Mouse (Mus musculus) yolk sac, embryonic 10.5 days (tissue): Measurements from ENCODE around the gene C6.

Experiments used
- DNase-seq: peaks from one replicate; pipeline ENCODE4 v3.0.0-alpha.2; 2017; ENCODE audit warnings: low spot score

The C6 gene

DNA sequence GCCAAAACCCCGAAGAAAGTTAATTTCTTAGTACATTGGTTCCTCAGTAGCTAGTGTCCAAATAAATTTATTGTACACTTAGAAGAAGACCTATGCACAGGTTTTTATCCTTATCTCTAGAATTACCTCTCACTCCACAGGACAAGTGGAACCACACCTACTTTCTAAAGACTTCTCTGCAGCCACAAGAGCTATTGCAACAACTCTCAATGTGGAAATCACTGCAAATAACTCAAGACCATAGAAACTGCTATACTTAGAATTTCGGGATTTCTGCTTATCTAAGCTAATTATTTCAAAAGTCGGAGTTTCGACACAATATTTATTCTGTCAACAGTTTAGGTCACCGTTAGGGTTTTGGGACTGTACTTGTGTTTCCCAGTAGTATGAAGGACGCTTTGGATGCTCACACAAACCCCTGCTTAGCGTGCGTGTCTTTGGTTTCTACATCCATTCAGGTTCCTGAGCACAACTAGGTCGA is at the start of gene C6:
Gene C6, plus strand, starts transcription at position 346 of the 481 bp plus-strand sequence.
- no peak for DNase-seq

DNA sequence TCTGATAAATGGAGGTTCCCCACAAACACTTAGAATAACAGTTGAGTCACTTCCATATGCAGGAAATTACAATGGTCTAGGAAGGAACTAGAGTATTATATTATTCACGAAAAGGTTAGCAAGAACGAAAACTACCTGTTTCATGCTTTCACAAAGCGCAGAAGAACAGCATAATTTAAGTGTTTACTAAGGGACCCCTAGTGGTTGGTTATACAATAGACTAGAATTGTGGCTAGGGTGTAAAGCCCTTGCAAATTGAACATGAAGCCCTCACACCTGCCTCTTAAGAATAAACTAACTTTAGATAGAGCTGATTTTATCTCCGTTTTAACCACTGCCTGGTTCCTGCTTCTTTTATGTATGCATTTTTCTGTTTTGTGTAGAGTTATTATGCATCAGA is 29.4 kb upstream of the C6 start:
- DNase-seq, result no peak

DNA sequence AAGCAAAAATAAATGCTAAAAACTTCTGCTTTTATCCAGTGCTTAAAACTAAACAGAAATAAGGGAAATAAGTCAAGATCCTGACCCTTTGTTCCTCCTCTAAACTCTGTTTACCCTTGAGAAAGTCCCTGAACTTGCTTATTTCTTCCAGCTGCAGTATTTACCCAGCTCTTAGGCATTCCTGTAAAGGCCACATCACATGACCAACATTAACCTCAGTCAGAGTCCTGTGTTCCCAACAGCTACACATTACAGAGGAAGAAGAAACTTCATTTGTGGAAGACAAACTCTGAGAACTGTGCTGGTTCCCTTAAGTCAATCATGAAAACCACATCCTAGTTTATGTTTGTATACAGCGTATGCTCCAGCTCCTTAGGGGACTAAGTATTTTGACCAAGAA is 7.2 kb downstream of the C6 start:
- peak; percentile 7 for DNase-seq

DNA sequence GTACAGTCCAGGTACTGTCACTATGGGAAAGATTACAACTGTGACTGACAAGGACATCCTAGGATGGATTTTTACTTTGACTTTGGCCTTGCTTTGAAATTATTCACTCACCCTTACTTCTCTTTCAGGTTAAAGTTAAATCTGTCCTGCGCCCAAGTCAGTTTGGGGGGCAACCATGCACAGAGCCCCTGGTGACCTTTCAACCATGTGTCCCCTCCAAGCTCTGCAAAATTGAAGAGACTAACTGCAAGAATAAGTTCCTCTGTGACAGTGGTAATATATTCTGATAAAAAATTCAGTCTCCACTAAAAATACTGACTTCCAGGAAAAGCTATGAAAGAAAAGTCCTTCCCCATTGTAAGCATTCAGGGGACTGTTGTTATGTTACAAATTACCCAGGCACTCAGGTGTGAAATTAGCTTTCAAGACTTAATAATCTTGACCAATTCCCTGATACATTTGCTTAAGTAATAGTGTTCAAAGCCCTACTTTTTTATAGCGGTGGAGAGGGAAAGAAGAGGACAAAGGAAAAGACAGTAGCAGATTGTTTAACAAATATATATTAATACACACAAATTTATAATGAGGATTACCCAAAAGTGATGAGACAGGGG is 8.1 kb downstream of the C6 start:
- DNase-seq, result no peak

DNA sequence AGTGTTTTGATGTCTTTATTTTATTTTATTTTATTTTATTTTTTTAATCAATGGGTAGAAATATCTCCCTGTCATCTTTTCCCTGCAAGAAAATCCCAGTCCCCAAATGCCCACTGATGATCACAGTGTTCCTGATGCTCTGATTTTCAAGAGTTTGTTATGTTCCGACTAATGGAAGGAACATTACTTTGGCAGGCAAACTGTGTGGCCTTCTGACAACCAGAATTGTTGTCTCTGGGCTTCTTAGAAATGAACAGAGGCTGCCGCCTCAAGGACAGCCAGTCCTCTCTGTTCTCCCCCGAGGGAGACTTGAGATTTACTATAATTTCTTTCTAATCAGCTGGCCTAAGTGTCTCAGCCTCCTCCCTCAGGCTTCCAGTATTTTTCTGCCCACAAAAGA is 20.7 kb downstream of the C6 start:
- no peak for DNase-seq

DNA sequence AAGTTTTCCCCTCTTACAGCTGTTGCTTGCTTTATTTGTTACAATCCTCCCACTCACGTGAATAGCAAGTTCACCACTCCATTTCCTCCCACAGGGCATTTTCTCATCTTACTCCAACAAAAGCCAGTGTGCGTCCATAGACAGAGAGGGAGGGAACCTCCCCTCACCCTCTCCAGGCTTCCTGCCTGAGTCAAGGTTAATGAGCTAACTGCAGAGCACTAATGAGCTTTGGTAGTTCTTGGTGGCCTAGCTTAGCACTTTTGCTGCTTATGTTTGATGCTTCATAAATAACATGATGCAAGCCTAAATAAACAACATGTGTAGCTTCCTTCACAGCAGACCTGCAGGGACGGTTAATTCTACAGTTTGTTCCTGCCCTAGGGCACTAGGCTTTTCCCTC is 63.4 kb downstream of the C6 start:
- no peak for DNase-seq

DNA sequence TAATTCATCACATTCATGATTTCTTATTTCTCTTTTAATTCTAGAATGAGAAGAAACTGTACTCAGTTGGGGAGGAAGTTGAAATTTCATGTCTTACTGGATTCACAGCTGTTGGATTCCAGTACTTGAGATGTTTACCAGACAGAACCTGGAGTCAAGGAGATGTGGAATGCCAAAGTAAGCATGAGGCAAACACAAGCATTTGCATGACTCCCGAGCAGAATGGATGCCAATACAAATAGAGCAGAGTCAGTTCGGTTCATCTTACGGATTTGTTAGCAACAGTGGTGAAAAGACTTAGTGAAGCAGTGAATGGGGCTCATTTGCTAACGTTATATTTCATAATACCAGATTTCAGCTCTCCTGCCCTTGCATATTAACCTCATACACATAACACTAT is 69.9 kb downstream of the C6 start:
- no peak for DNase-seq

DNA sequence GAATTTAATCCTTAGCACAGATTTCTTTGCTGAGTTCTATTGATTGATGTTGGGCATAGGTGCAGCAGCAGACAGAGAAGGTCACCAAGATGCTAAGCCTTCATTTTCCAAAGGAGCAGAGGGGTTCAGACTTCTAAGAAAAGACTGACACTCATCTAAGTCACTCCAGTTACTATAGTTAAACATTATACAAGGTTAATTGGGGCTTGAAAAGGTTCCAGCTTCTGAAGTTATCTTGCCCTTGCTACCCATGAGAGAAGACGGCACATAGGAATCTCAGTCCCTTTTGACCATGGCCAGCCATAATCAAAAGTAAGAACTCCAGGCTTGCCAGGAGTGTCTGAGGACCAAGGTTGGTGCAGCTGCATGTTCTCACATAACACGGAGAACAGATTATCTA is 77.3 kb downstream of the C6 start:
- DNase-seq, result no peak

DNA sequence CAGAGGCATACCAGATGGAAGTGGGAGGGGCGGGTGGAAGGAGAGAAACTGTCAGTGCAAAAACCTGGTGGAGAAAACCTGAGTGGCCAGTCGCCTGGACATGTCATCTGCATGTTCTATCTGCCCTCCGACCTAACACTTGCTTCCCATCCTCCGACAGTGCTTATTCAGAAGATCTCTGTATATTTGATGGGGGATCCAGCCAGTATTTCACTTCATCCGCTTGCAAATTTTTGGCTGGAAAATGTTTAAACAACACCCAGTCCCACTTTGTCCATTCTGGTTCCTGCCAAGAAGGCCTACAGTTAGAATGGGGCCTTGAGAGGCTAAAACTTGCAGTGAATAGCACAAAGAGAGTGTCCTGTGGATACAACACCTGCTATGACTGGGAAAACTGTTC is 81.2 kb downstream of the C6 start:
- no peak for DNase-seq

DNA sequence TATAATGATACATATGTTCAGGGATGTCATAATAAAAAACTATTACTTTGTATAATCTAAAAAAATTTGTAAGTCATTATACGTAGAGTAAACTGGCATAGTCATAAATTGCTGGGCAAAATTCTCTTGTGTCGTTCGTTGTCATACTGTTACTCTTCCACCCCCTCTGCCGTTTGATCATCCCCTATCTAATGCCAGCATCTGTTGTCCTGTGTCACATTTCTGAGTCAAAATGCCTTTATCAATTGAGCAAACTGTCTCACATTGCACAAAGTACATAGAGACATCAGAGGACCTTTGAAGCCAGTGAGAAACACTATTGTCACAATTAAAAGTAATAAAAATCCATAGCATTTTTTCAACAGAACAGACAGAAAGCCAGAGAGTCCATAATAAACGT is 88.0 kb downstream of the C6 start:
- DNase-seq, result no peak

DNA sequence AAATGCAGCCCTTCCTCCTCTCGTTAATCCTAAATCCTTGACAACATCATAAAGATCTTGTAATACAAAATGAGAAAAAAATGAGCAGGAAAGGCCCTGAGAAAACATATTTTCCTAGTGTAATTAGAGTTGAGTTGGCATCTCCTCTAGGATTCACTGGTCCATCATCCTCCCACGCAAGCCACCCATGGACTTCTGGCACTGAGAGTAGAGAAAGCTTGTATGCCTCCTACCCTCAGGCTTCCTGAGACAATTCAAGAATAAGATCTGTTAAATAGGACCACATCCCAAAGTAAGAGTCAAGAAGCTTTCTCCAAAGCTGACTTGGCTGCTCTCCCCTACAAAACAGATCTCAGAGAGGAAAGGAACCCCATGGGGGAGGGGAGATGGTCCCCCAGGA is 88.7 kb downstream of the C6 start:
- DNase-seq, result no peak

DNA sequence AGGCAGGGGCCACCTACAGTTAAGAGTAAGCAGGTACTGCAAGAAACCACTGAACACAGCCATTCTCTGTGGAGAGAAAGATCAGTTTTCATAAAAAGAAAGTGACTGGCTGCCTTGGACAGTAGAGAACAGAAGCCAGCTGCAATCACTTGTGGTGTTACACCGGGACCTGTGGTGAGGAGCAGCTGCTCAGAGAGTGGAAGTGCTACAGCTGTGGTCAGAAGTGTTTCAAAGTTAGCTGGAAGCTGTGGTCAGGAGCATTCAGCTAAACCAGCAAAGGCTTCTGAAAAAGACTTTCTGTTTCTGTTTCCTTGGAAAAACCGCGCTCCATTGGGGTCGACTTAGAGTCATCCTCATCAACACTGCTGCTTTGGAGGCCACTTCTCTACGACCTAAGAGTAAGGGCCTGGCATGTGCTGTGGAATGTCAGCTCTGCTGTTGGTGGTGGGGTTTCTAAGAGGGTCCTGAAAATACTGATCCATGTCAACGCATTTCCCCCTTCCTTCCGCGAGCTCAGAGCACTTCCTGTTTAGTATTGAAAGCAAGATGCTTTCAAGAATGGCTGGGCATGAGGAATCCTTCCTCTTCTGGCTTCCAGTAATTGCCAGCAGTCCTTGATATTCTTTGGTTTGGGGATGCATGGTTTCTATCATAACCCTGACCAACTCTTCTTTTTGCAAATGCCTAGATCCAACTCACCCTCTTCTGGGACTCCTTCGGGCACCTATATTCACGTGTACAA is 89.9 kb downstream of the C6 start:
- DNase-seq, result no peak

DNA sequence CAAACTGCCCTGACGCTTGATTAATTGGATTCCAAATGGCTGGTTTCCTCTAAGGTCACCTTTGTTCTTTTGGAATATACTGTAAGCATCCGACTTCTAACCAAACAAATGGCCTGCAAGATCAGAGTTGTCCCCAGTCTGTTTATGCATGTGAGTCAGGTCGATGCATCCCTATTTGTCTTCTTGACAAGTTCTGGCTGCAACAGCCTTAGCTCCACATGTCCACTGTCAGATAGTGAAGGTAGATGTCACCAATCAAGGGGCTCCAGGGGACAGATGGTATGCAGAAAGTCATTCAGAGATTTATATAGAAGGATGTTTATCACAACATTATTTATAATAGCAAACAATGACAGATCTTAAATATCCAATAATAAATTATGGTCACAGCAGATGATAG is 91.5 kb downstream of the C6 start:
- no peak for DNase-seq

DNA sequence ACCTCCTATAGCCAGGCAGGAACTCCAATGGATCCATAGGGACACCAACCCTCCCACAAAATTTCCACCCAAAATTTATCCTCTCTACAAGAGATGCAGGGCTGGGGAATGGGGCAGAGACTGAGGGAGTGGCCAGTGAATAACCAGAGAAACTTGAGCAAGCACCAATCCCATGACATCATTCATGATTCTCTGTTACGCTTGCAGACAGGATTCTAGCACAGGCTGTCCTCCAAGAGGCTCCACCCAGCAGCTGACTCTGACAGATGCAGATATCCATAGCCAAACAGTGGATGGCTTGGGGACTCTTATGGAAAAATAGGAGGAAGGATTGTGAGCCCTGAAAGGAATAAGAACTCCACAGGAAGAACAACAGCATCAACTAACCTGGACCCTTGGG is 94.2 kb downstream of the C6 start:
- DNase-seq, result no peak

DNA sequence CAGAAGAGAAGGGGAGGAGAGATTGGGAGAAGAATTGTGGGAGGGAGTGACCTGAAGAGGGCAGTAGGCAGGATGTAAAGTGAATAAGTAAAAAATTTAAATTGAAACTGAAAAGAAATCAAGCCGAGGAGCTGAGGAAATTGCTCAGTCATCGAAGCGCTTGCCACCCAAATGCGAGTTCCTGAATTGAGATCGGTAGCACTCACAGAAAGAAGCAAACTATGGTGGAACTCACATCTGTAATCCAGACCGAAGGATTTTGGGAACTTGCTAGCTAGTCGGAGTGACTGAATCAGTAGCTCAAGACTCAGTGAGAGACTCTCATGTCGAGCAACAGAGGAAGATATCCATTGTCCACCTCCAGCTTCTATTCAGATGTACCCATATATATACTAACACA is 94.8 kb downstream of the C6 start:
- no peak for DNase-seq

DNA sequence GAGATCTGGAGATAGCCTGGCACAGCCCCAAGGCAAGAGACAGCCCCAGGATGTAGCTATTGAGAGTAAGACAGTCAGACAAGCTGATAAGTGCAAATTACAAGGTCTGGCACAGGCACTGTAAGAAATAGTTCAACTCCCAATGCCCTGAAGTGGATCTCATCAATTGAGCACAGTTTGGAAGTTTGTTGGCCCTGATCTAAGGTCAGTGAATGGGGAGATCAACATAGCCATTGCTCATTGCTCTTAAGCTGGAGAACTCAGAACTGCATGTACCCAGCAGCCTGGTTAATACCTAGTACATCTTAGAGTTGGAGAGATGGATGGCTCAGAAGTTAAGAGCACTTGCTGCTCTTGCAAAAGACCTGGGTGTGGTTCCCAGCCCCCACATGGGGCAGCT is 100.8 kb downstream of the C6 start:
- DNase-seq, result no peak

DNA sequence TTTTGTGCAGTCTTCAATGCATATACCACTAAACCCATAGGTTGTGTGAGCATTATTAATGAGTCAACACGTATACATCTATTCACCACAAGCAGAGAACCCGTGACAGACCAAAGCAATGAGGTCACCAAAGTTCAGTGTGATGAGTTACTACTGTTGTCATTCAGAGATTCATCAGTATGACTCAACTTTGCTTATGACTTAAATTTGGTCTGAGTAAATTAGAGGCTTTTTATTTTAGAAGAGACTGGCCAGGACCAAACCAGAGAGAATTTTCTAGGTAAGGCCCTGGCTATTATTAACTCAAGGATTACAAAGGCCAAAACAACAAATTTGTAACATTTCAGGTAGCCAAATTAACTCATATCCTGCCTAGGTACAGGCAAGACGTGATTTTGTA is 109.4 kb downstream of the C6 start:
- DNase-seq, result no peak

DNA sequence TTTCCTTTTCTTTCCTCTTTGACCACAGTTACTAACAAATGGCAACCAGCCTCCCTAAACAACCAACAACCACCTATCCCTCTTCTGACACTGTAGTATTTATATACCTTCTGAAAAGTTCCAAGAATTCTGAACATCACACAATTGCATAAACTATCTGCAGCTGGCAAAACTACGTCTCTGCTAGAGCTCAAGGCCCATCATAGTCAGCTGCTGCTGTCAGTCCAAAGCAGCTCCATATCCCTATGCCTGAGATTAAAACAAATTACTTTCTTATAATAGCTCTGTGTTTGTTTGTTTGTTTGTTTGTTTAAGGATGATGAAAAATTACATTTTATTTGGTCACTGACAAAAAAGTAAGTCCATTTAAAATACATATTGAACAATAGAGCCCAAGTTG is 123.0 kb downstream of the C6 start:
- no peak for DNase-seq
